Mouse (Mus musculus) kidney, postnatal 25 days (tissue): Measurements from ENCODE around the gene Lrba.

Experiments
- DNase-seq, 2 experiments: peaks; one replicate each; pipeline ENCODE4 v3.0.0; 2021; ENCODE audit warnings: mixed read lengths in 2 of 2

Gene Lrba

GRCm38 (mm10) chr3:86224564-86225421 lies at the start of gene Lrba:
Gene Lrba, plus strand, starts transcription at chr3:86224680.
- peak; percentile 89 to 94 for DNase-seq

DNA sequence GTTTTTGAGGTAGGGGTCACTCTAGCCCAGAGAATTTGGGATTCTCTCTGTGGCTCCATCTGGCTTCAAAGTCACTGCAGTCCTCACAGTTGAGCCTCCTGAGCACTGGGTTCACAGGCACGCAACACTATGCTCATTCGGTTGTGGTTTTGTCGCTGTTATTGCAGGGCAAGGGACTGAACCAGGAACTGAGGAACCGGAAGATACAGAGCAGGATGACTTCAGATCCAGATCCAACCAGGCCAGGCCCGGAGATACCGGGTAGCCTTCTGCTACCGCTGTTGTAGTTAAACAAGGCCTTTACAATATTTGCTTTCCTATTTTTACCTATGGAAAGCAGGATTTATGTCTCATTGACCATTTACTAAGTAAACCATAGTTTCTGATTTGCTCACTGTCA lies 44.8 kb upstream of the Lrba start:
- DNase-seq, result no peak

DNA sequence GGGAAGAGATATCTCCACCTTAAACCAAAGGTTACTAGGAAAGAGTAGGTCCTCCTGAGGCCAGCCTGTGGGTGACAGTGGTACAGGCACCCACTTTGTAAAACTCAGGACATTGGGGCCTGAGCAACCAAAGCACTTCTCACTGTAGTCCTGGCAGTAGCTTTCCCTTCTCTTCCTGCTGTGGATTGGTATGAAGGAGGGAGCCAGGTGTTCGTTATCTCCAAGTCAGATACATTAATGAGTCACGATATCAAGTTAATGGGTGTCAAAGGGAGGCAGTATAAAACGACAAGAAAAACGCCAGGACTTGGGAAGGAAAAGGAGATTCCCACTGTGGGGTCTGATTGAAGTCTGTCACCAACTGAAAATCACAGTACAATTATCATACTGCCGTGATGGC lies 43.4 kb upstream of the Lrba start:
- no peak for DNase-seq

DNA sequence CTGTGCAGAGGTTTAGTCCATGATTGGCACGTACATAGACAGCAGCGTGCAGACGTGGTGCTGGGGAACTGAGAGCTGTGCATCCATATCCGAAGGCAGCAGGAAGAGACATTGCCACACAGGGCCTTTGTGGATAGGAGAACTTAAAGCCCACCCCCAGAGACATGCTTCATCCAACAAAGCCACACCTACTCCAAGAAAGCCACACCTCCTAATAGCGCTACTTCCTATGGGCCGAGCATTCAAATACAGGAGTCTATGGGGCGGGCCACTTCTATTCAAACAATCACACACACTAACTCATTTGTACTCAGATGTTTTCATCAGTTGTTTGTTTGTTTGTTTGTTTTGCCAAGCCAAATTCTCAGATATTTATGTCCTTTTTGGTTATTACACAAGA lies 39.9 kb upstream of the Lrba start:
- DNase-seq, result no peak

DNA sequence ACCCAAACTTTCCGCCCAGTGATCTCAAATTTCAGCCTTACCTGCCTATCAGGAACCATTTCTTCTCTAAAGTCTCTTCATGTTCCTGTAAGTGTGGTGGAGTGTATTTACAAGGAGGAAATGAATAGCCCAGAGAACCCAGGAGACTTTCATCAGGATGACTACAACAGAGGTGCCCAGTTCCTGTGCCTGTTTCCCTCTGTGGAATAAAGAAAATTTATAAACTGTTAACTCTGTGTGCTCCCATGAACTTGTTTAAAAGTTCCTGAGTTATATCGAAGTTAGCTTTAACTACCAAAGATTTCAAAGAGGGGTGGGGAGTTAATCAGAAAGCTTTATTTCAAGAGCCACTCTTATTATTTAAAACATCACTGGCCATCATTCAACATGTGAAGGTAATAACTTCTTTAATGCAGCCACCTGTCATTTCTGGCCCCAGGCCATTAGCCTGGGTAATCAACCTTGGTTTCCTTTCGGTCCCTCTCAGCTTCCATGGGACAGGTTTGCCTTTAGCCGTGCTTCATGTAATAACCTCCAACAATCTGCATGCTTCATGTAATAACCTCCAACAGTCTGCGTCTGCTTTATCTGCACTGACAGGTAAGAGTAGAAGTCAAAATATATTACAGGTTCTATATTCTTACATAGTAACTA lies 36.6 kb upstream of the Lrba start:
- no peak for DNase-seq

DNA sequence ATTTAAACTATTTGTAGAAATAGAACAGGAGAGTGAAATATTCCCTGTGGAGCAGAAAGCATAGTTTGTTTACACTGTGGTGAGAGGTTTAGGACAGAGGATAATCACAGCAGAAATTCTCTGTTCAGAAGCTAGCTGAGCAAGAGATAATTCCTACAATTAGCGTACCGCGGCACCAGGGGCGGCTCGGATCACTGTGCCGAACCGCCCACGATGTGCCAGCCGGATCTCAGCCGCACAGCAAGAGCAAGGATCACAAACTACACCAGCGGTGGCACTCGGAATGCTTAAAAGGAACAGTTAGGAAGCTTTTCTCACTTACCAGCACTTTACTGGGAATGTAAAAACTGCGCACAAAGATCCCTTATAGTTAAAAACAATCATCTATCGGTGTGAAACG lies 28.5 kb upstream of the Lrba start:
- no peak for DNase-seq

- no peak for DNase-seq
These were observed 28.0 kb upstream of the Lrba start for GRCm38 (mm10) chr3:86196471-86196870.

DNA sequence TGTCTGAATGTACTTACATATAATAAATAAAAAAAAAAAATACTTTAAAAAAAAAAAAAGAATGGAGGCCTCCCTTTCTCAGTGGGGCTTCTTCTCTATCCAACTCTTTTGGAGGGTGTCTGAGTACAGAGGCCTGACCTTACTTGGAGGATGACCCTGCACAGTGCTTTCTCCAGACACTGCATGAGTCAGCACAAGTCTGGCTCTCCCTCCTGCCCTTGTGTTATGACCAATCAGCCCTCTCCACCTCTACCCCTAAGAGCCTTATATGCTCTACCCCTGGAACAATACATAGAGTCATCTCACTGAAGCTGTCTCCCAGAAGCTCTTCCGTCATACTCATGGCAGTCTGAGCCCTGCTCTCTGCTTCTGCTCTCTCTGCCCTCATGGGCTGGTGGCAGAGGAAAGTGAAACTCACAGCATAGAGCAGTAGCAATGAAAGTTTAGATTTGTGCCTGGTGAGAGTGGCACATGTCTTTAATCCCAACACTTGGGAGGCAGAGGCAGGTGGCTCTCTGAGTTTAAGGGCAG lies 22.8 kb upstream of the Lrba start:
- DNase-seq, result no peak

GRCm38 (mm10) chr3:86202449-86202848 lies 22.0 kb upstream of the Lrba start:
- no peak for DNase-seq

DNA sequence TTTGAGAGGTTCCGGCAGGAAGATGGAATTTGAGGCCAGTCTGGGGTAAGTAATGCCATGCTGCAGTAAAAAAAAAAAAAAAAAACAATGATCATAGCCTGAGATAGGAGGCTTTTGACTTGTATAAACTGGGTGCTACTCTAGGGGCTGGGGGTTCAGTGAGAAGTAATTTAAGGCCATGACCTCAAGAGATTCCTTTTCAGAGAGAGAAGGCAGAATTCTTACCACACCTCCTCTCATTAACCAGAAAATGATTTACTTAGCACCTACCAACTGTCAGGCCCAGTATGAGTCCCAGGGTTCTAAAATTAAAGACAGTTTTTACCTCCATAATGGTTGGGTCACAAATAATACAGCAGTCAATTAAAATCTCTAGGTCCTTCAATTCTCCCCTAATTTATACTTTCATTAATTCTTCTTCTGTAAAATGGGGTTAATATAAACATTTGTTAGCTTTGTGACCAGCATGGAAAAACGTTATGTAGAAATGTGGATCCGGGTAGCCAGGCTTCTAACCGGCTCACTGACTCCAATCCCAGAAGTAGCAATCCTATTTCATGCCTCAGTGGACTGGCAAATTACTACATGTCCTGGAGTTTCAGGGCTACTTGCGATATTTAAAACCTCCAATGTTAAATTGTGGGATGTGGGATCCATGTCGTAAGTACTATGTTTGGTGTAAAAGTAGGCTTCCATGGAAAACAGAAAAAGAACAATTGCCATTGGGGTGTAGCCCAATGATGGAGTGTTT lies 19.7 kb upstream of the Lrba start:
- no peak for DNase-seq

DNA sequence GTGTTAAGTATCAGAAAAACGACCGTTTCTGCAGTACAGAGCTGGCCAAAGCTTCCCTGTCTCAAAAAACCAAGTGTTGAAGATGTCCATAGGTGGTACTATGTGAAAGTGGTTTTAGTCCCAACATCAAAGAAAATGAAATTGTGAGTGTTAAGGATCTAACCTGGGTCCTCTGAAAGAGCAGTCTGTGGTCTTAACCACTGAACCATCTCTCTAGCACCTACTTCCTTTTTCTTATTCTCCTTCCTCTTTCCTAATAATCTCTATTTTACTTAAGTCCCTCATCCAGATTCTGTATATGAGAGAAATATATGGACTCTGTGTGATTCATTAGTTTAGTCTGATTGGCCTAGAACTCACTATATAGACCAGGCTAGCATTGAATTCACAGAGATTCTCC lies 17.9 kb upstream of the Lrba start:
- DNase-seq, result no peak

- no peak for DNase-seq
These were observed 14.1 kb upstream of the Lrba start for GRCm38 (mm10) chr3:86210267-86210939.

GRCm38 (mm10) chr3:86210959-86211358 lies 13.5 kb upstream of the Lrba start:
- DNase-seq, result no peak

- no peak for DNase-seq
These were observed 10.2 kb upstream of the Lrba start for GRCm38 (mm10) chr3:86214248-86214647.

DNA sequence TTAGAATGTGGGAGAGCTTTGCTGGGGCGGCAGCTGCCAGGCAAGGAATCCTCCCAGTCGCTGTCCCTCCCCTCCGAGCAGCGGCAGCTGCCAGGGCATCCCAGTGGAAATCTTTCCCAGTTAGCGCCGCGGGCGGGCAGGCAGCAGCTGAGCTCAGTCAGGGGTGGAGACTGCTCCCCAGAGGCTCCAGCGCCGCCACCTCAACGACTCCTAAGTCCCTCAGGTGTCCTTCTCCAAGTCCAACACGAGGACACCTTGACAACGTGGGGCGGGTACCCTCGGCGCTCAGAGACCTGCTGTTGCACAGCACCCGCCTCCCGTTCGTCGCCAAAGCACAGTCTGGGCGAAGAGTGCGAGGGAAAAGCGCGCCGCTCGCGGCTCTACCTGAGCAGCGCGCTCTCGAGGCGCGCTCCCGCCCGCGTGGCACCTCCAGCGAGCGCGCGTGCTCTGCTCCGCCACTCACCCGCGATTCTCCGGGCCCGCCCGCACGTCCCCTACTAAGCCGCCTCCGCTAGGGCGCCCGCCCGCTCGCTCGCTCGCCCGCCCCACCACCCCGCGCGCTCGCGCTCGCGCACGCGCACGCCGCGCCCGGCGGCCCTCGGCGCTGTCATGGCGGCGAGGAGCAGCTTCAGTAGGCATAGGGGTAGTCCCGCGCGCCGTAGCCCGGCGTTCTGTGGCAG lies 706 bp upstream of the Lrba start:
- DNase-seq, result peak; percentile 89 to 97

GRCm38 (mm10) chr3:86224314-86224563 lies 241 bp upstream of the Lrba start:
- DNase-seq, result no peak

DNA sequence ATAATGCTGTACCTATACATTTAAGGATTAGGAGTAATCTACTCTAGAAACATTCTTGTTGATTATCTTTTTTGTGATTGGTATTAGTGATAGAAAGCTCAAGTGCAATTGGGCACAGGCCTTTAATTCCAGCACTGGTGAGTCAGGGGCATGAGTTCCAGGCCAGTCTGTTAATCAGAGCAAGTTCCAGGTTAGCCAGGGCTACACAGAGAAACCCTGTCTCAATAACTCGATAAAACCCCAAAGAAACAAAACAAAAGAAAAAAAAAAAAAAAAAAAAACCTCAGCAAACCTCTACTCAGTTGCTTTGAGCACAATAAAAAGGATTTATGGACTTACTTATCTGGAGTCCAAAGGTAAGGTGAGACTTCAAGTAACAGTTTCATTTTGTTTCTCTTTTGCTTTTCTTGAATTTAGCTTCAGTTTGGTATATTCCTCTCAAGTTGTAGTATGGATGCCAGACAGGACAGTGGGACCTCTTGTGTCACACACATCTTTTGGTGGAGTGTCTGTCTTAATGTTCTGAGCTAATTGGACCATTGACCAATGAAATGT lies 7.1 kb downstream of the Lrba start:
- DNase-seq, result no peak

- DNase-seq, result no peak
These were observed 22.7 kb downstream of the Lrba start for GRCm38 (mm10) chr3:86247193-86247592.

- no peak for DNase-seq
These were observed 26.7 kb downstream of the Lrba start for GRCm38 (mm10) chr3:86251212-86251611.

DNA sequence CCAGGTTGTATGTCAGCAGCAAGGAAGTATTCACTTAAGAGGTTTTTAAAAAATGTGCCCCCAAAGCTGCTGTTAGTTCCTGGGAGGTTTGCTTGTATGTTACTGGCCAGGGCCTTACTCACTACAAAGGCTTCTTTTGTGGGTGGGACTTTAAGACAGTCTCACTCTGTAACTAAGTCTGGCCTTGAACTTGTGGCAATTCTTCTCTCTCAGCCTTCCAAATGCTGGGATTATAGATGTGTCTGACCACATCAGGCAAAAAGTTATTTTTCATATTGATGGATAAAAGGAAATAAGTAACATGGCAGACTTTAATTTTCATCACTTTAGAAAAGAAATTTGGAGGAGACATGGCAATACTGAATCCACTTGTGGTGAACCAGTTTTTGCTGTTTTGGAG lies 28.1 kb downstream of the Lrba start:
- no peak for DNase-seq

DNA sequence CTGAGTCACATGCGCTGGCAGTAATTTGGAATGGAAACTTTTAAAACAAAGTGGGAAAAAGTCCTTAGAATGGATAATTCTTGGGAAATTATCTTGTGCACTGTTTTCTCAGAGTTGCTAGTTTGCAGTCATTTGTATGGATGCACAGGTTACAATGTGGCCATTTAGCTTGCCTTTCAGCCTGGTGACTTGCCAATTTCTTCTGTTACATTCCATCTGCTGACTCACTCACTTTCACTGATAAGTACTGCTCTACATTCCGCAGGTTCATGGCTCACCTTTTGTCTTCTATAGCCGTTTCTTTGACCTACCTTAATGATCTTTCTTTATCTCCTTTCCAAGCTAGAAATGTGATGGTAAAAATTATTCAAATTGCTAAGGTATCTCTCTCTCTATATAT lies 28.6 kb downstream of the Lrba start:
- DNase-seq, result peak; percentile 19 to 35

- peak in 1 of 2 experiments; percentile 38 for DNase-seq
These were observed 29.3 kb downstream of the Lrba start for GRCm38 (mm10) chr3:86253791-86254190.
